Mouse (Mus musculus) hindbrain, embryonic 13.5 days (tissue): ENCODE results near the gene Gap43. TPM values are rescaled to one million over a fixed set of nuclear protein-coding genes. Genes with fewer than 3 reads are reported as not detected.
"Not testable (repeated sequence)": the region's sequence is repeated elsewhere in the genome, so short reads cannot be mapped to it uniquely, and the experiment has no call there.

Experiments used
- ATAC-seq: fragments of 200-750 bp; cut with Nextera tagmentation; 2 replicates; pipeline ENCODE4 v1.8.0; 2017; ENCODE audit warnings: moderate TSS enrichment; ENCODE audit not compliant: low FRiP score
- H3K27ac ChIP-seq: fragments of 300-500 bp; sonication (generic); 2 replicates; pipeline ENCODE4 v1.5.1; 2015; ENCODE audit warnings: inconsistent platforms, mild to moderate bottlenecking, moderate library complexity
- H3K27me3 ChIP-seq: fragments of 300-500 bp; sonication (generic); 2 replicates; pipeline ENCODE4 v1.6.1; 2015; ENCODE audit warnings: mild to moderate bottlenecking, inconsistent platforms
- H3K36me3 ChIP-seq: fragments of 300-500 bp; sonication (generic); 2 replicates; pipeline ENCODE4 v1.6.1; 2015; ENCODE audit warnings: mild to moderate bottlenecking, inconsistent platforms
- H3K4me1 ChIP-seq: fragments of 300-500 bp; sonication (generic); replicated peaks from 2 replicates; pipeline ENCODE4 v1.6.1; 2015; ENCODE audit warnings: inconsistent platforms
- H3K4me2 ChIP-seq: fragments of 300-500 bp; sonication (generic); 2 replicates; pipeline ENCODE4 v1.6.1; 2015; ENCODE audit warnings: inconsistent platforms, mild to moderate bottlenecking, moderate library complexity
- H3K4me3 ChIP-seq: fragments of 300-500 bp; sonication (generic); 2 replicates; pipeline ENCODE4 v1.5.1; 2015; ENCODE audit warnings: mild to moderate bottlenecking, inconsistent platforms
- H3K9ac ChIP-seq: fragments of 300-500 bp; sonication (generic); 2 replicates; pipeline ENCODE4 v1.6.1; 2015; ENCODE audit warnings: mild to moderate bottlenecking, inconsistent platforms
- H3K9me3 ChIP-seq: fragments of 300-500 bp; sonication (generic); 2 replicates; pipeline ENCODE4 v1.6.1; 2016; ENCODE audit warnings: inconsistent platforms
- WGBS: fragments of 180-500 bp; shearing (Covaris S2); methylation state at CpG from one replicate; pipeline ENCODE4 v1.1.7; 2015; 5-methylcytosine and 5-hydroxymethylcytosine counted together
- microRNA-seq: library from miRNA; unstranded; fragments of <30 nt; microRNA quantifications from one replicate; pipeline ENCODE4, GENCODE M21; 2016
- polyA plus RNA-seq: library from polyadenylated mRNA; unstranded; fragments of >200 nt; fragmentation: Nextera tagmentation; extraction: Ambion mirVana; gene quantifications from 2 replicates; pipeline ENCODE4 v1.2.1, GENCODE M21; 2015

Gene Gap43
- polyA plus RNA-seq, 1 experiment from 2014 or later = 994 TPM

- Histone ChIP-seq H3K4me3 (no peak overlapping the region), H3K4me2 (peak overlapping the region; percentile 22; the same call in 1 of the 2 replicates)
Measured at GRCm38 (mm10) chr16:42255222-42255621, 85.2 kb downstream of the Gap43 start.

GRCm38 (mm10) chr16:42252252-42252651 is 88.2 kb downstream of the Gap43 start:
- 87% methylated on average over 5 of the region's 5 CpGs for WGBS
- Histone ChIP-seq H3K4me3 (no peak overlapping the region), H3K27ac (no peak overlapping the region), H3K4me2 (no peak overlapping the region), H3K9ac (no peak overlapping the region), H3K9me3 (no peaks in the 10 kb centered on the region), H3K4me1 (peaks cover 9% of the 10 kb centered on the region; the same call in 1 of the 2 replicates), H3K36me3 (peaks cover 8% of the 10 kb centered on the region), H3K27me3 (no peaks in the 10 kb centered on the region)
- no peak for ATAC-seq

More at GRCm38 (mm10) chr16:42255222-42255621, 85.2 kb downstream of the Gap43 start:
- H3K27me3 ChIP-seq = no peaks in the 10 kb centered on the region
- no peaks in the 10 kb centered on the region for H3K9me3 ChIP-seq
- 77% methylated on average over 3 of the region's 3 CpGs for WGBS
- peak overlapping the region; percentile 78 for H3K27ac ChIP-seq
- no peak overlapping the region for H3K9ac ChIP-seq
- H3K4me1 ChIP-seq = peaks cover 9% of the 10 kb centered on the region; the same call in 1 of the 2 replicates
- no peaks in the 10 kb centered on the region for H3K36me3 ChIP-seq
- ATAC-seq = peak; percentile 83

GRCm38 (mm10) chr16:42244121-42244520 is 96.3 kb downstream of the Gap43 start:
- not testable (repeated sequence) for H3K9ac ChIP-seq, H3K9me3 ChIP-seq, H3K27me3 ChIP-seq, H3K4me2 ChIP-seq, H3K36me3 ChIP-seq, H3K4me1 ChIP-seq, H3K4me3 ChIP-seq, H3K27ac ChIP-seq
- 0 out of 2 replicates have a peak, but pooled peaks have one; percentile 17 for ATAC-seq
- WGBS = 83% methylated on average over 3 of the region's 3 CpGs

GRCm38 (mm10) chr16:42231306-42231705 is 109.1 kb downstream of the Gap43 start:
- H3K4me3 ChIP-seq = no peak overlapping the region
- 70% methylated on average over 4 of the region's 4 CpGs for WGBS

More at GRCm38 (mm10) chr16:42231306-42231705, 109.1 kb downstream of the Gap43 start:
- Histone ChIP-seq H3K27me3 (no peaks in the 10 kb centered on the region), H3K4me2 (no peak overlapping the region), H3K4me1 (peaks cover 9% of the 10 kb centered on the region; the same call in 1 of the 2 replicates), H3K9me3 (no peaks in the 10 kb centered on the region), H3K27ac (no peak overlapping the region), H3K9ac (no peak overlapping the region), H3K36me3 (no peaks in the 10 kb centered on the region)
- no peak for ATAC-seq

Small RNAs within 50 kb of the gene (microRNA-seq; reads per million reads assigned to microRNA genes)
- gene Mir6540 = 68.2 reads per million, percentile 46 among the genes with 10 or more reads in this experiment
